Mouse (Mus musculus): ENCODE measurements around the gene Ptgis.

DNA sequence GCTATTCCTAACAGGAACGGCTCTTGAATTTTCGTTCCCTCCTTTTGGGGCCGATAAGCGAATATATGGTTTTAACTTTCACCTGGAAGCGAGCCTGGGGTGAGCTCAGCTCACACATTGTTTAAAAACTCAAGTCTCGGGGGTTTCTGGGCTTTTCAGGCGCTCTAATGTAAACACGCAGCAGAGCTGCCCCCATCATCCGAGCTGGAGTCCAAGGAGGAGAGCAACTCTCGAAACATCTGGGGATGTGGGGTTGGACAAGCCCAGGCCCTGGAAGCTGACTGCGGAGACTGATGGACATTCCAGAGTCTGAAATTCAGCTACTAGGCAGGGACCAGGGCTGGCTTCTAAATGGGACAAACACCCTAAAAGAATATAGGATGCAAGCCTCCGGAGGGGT lies 1.1 kb downstream of the Ptgis start:
- TF ChIP-seq CTCF (IDR thresholded peaks at IDR 0.05; ENCODE audit: low read depth, low read length) (no peak), GATA1 (IDR thresholded peaks at IDR 0.05; ENCODE audit: borderline replicate concordance, low read length) (no peak)

Data from G1E (cell line).